Mouse (Mus musculus) CH12.LX (cell line): ENCODE measurements around the gene Bmp7. TPM values are rescaled to one million over a fixed set of nuclear protein-coding genes. Genes with fewer than 3 reads are reported as not detected.

Experiments
- DNase-seq: peaks from one replicate; pipeline ENCODE4 v3.0.0-alpha.2; 2013; ENCODE audit errors: extremely low read depth
- H3K27ac ChIP-seq: 2 replicates; pipeline ENCODE4 v1.5.1; 2012; ENCODE audit warnings: low read depth, mild to moderate bottlenecking, control low read depth, moderate library complexity; ENCODE audit not compliant: insufficient read depth
- H3K27me3 ChIP-seq: replicated peaks from 2 replicates; pipeline ENCODE3; 2012; ENCODE audit warnings: inconsistent platforms
- H3K36me3 ChIP-seq, 2 experiments: replicated peaks in 1 of 2; 2 replicates each; pipeline versions ENCODE3 to v1.6.1; 2012; ENCODE audit warnings: inconsistent platforms in 1 of 2, low read length in 1 of 2, mild to moderate bottlenecking in 1 of 2, mixed read lengths in 1 of 2, moderate library complexity in 1 of 2; ENCODE audit not compliant: control insufficient read depth in 1 of 2, insufficient read depth in 1 of 2
- H3K4me1 ChIP-seq, 2 experiments: 2 replicates each; pipeline ENCODE4 v1.6.1; 2012; ENCODE audit warnings: inconsistent platforms in 1 of 2, moderate library complexity in 1 of 2; ENCODE audit not compliant: insufficient read depth in 2 of 2, control insufficient read depth in 1 of 2
- H3K4me2 ChIP-seq: 2 replicates; pipeline ENCODE4 v1.6.1; 2012; ENCODE audit warnings: low read depth, mild to moderate bottlenecking, control low read depth; ENCODE audit not compliant: poor library complexity, insufficient read depth, severe bottlenecking
- H3K4me3 ChIP-seq, 3 experiments: fragments of 150-350 bp in 1 of 3; sonication (generic) in 1 of 3; replicated peaks in 1 of 3; 2 replicates each; pipeline versions ENCODE3 to v1.5.1; 2011 to 2012; ENCODE audit warnings: low read depth in 2 of 3, low read length in 2 of 3, mild to moderate bottlenecking in 2 of 3, moderate library complexity in 2 of 3, control low read depth in 1 of 3, improper control_type of control experiment in 1 of 3, inconsistent platforms in 1 of 3, mixed read lengths in 1 of 3; ENCODE audit not compliant: poor library complexity in 1 of 3
- H3K79me2 ChIP-seq: replicated peaks from 2 replicates; pipeline ENCODE4 v1.6.1; 2012; ENCODE audit warnings: mild to moderate bottlenecking, moderate library complexity; ENCODE audit not compliant: control insufficient read depth, poor library complexity, insufficient read depth, severe bottlenecking; ENCODE audit errors: extremely low read depth
- H3K9ac ChIP-seq: 2 replicates; pipeline ENCODE4 v1.6.1; 2012; ENCODE audit warnings: low read depth, mild to moderate bottlenecking, control low read depth, moderate library complexity; ENCODE audit not compliant: insufficient read depth
- H3K9me3 ChIP-seq: replicated peaks from 2 replicates; pipeline ENCODE3; 2012; ENCODE audit warnings: low read length, inconsistent platforms, mixed read lengths
- CHD1 ChIP-seq: IDR thresholded peaks from 2 replicates; pipeline ENCODE4 v1.6.1; 2012; ENCODE audit warnings: low read depth, low read length, improper control_type of control experiment, inconsistent platforms
- CTCF ChIP-seq, 2 experiments: IDR thresholded peaks in 1 of 2; conservative IDR thresholded peaks in 1 of 2; 2 replicates each; pipeline ENCODE4 v1.5.1; 2011 to 2012; ENCODE audit warnings: low read depth in 2 of 2, low read length in 2 of 2, improper control_type of control experiment in 1 of 2, inconsistent platforms in 1 of 2, mild to moderate bottlenecking in 1 of 2, moderate library complexity in 1 of 2
- E2F4 ChIP-seq: IDR thresholded peaks from 2 replicates; pipeline ENCODE4 v1.6.1; 2011; ENCODE audit warnings: low read depth, low read length, improper control_type of control experiment; ENCODE audit not compliant: insufficient replicate concordance
- GABPA ChIP-seq: IDR thresholded peaks from 2 replicates; pipeline ENCODE4 v1.6.1; 2012; ENCODE audit warnings: low read depth, low read length, improper control_type of control experiment, inconsistent platforms; ENCODE audit not compliant: insufficient replicate concordance
- HCFC1 ChIP-seq: IDR thresholded peaks from 2 replicates; pipeline ENCODE4 v1.6.1; 2012; ENCODE audit warnings: low read depth, mild to moderate bottlenecking, inconsistent platforms, low read length, improper control_type of control experiment
- JUN ChIP-seq: IDR thresholded peaks from 2 replicates; pipeline ENCODE4 v1.6.1; 2011; ENCODE audit warnings: low read depth, mild to moderate bottlenecking, low read length, improper control_type of control experiment, moderate library complexity; ENCODE audit not compliant: insufficient read depth
- JUND ChIP-seq: conservative IDR thresholded peaks from 2 replicates; pipeline ENCODE4 v1.6.1; 2011; ENCODE audit warnings: low read depth, low read length, improper control_type of control experiment
- MAFK ChIP-seq: IDR thresholded peaks from 2 replicates; pipeline ENCODE4 v1.6.1; 2011; ENCODE audit warnings: low read length, improper control_type of control experiment; ENCODE audit not compliant: insufficient replicate concordance
- MEF2A ChIP-seq: IDR thresholded peaks from 2 replicates; pipeline ENCODE4 v1.6.1; 2014; ENCODE audit warnings: low read depth, mild to moderate bottlenecking, inconsistent platforms, low read length, improper control_type of control experiment, borderline replicate concordance
- MXI1 ChIP-seq: IDR thresholded peaks from 2 replicates; pipeline ENCODE4 v1.6.1; 2011; ENCODE audit warnings: mild to moderate bottlenecking, low read depth, low read length, improper control_type of control experiment
- MYC ChIP-seq: IDR thresholded peaks from 2 replicates; pipeline ENCODE4 v1.6.1; 2011; ENCODE audit warnings: low read depth, mild to moderate bottlenecking, improper control_type of control experiment, low read length
- NELFE ChIP-seq: IDR thresholded peaks from 2 replicates; pipeline ENCODE4 v1.6.1; 2011; ENCODE audit warnings: low read depth, low read length, improper control_type of control experiment
- NRF1 ChIP-seq: IDR thresholded peaks from 2 replicates; pipeline ENCODE4 v1.6.1; 2014; ENCODE audit warnings: low read depth, mild to moderate bottlenecking, inconsistent platforms, low read length, improper control_type of control experiment, moderate library complexity
- PAX5 ChIP-seq: IDR thresholded peaks from 2 replicates; pipeline ENCODE4 v1.6.1; 2012; ENCODE audit warnings: low read length, inconsistent platforms, mixed read lengths
- POLR2A ChIP-seq: IDR thresholded peaks from 2 replicates; pipeline ENCODE4 v1.6.1; 2011; ENCODE audit warnings: low read depth, mild to moderate bottlenecking, improper control_type of control experiment, low read length
- RAD21 ChIP-seq: IDR thresholded peaks from 2 replicates; pipeline ENCODE4 v1.6.1; 2011; ENCODE audit warnings: low read depth, mild to moderate bottlenecking, low read length, improper control_type of control experiment, moderate library complexity
- RCOR1 ChIP-seq: conservative IDR thresholded peaks from 2 replicates; pipeline ENCODE4 v1.6.1; 2012; ENCODE audit warnings: low read depth, mild to moderate bottlenecking, inconsistent platforms, low read length, improper control_type of control experiment
- SMC3 ChIP-seq: IDR thresholded peaks from 2 replicates; pipeline ENCODE4 v1.6.1; 2011; ENCODE audit warnings: low read depth, low read length, improper control_type of control experiment
- TBP ChIP-seq: conservative IDR thresholded peaks from 2 replicates; pipeline ENCODE4 v1.6.1; 2011; ENCODE audit warnings: low read depth, low read length, improper control_type of control experiment
- TCF12 ChIP-seq: IDR thresholded peaks from 2 replicates; pipeline ENCODE4 v1.6.1; 2014; ENCODE audit warnings: low read depth, mild to moderate bottlenecking, inconsistent platforms, low read length, improper control_type of control experiment
- UBTF ChIP-seq: IDR thresholded peaks from 2 replicates; pipeline ENCODE4 v1.6.1; 2012; ENCODE audit warnings: low read depth, mild to moderate bottlenecking, inconsistent platforms, low read length, improper control_type of control experiment, moderate library complexity
- USF1 ChIP-seq: IDR thresholded peaks from 2 replicates; pipeline ENCODE4 v1.6.1; 2014; ENCODE audit warnings: low read depth, mild to moderate bottlenecking, inconsistent platforms, low read length, improper control_type of control experiment
- ZC3H11A ChIP-seq: IDR thresholded peaks from 2 replicates; pipeline ENCODE4 v1.6.1; 2012; ENCODE audit warnings: low read depth, mild to moderate bottlenecking, inconsistent platforms, low read length, improper control_type of control experiment
- ZMIZ1 ChIP-seq: IDR thresholded peaks from 2 replicates; pipeline ENCODE4 v1.6.1; 2012; ENCODE audit warnings: low read depth, mild to moderate bottlenecking, inconsistent platforms, low read length, improper control_type of control experiment
- ZNF384 ChIP-seq: IDR thresholded peaks from 2 replicates; pipeline ENCODE4 v1.6.1; 2012; ENCODE audit warnings: low read depth, low read length, improper control_type of control experiment, inconsistent platforms
- dilution Hi-C: fragments of 300-500 bp; cut with MboI; formaldehyde crosslinking; loops from 2 replicates; pipeline ENCODE4 v1.14.3; 2020; ENCODE audit warnings: low sequenced_read_pairs; ENCODE audit not compliant: extremely low pct_unique_long_range_greater_than_20kb, extremely low pct_ligation_motif_present
- in situ Hi-C: fragments of 300-500 bp; cut with MboI; formaldehyde crosslinking; loops from 3 replicates; pipeline ENCODE4 v1.14.3; 2019; ENCODE audit warnings: low sequenced_read_pairs, low pct_ligation_motif_present, low pct_unique_long_range_greater_than_20kb, mixed read lengths
- polyA plus RNA-seq: library from polyadenylated mRNA; unstranded; fragments of >175 nt; gene quantifications from 2 replicates; pipeline ENCODE4 v1.2.1, GENCODE M21; 2012; ENCODE audit warnings: low read depth; ENCODE audit not compliant: insufficient read length
- total RNA-seq, 2 experiments: library from RNA; depleted of rRNA; stranded (reverse); fragments of 300-350 nt in 1 of 2; fragments of >200 nt in 1 of 2; gene quantifications; 2 replicates each; pipeline ENCODE4 v1.2.3; 2012 to 2014

The Bmp7 gene
- total and polyA plus RNA-seq, 3 experiments = 0.16 to 0.51 (median 0.47) TPM

GRCm38 (mm10) chr2:172909463-172909862 lies 30.7 kb downstream of the Bmp7 start:
- peaks cover 0 to 2% of the 10 kb centered on the region in 2 experiments; a peak in 1 of 4 replicates for H3K4me1 ChIP-seq
- no peaks in the 10 kb centered on the region for H3K36me3 ChIP-seq
- H3K27ac ChIP-seq = no peak overlapping the region
- H3K79me2 ChIP-seq = no peaks in the 10 kb centered on the region
- in situ Hi-C loops = no loop called here
- dilution Hi-C loops = no loop called here
- TF ChIP-seq JUN = no peak
- TF ChIP-seq PAX5 = no peak
- no peak for TF ChIP-seq MXI1
- no peak for TF ChIP-seq TBP
- TF ChIP-seq ZC3H11A = no peak
- no peak for TF ChIP-seq CHD1
- TF ChIP-seq SMC3 = no peak
- TF ChIP-seq USF1 = no peak
- TF ChIP-seq UBTF = no peak
- no peak for TF ChIP-seq MYC
- H3K4me3 ChIP-seq = no peak overlapping the region
- DNase-seq = no peak
- H3K4me2 ChIP-seq = no peak overlapping the region
- H3K9me3 ChIP-seq = no peaks in the 10 kb centered on the region
- H3K9ac ChIP-seq = no peak overlapping the region
- peaks cover 1% of the 10 kb centered on the region for H3K27me3 ChIP-seq

GRCm38 (mm10) chr2:172906146-172906545 lies 34.0 kb downstream of the Bmp7 start:
- Histone ChIP-seq H3K27me3 (peaks cover 1% of the 10 kb centered on the region), H3K4me1 (peaks cover 0 to 15% of the 10 kb centered on the region in 2 experiments; a peak in 3 of 4 replicates), H3K9ac (no peak overlapping the region), H3K4me3 (no peak overlapping the region), H3K9me3 (no peaks in the 10 kb centered on the region), H3K27ac (no peak overlapping the region), H3K79me2 (no peaks in the 10 kb centered on the region), H3K4me2 (no peak overlapping the region), H3K36me3 (no peaks in the 10 kb centered on the region)
- in situ Hi-C loops (no loop called here), dilution Hi-C loops (no loop called here)
- TF ChIP-seq TCF12 = no peak
- TF ChIP-seq ZNF384 = no peak
- TF ChIP-seq E2F4 = no peak
- TF ChIP-seq NRF1 = no peak
- no peak for TF ChIP-seq ZC3H11A
- no peak for TF ChIP-seq HCFC1
- TF ChIP-seq UBTF = no peak
- no peak for TF ChIP-seq MAFK
- TF ChIP-seq ZMIZ1 = no peak
- TF ChIP-seq MEF2A = no peak
- TF ChIP-seq POLR2A = no peak
- no peak for TF ChIP-seq GABPA
- no peak for TF ChIP-seq CTCF (conservative IDR thresholded peaks at IDR 0.05 in 1 of 2, IDR thresholded peaks at IDR 0.05 in 1 of 2; ENCODE audit: low read depth in 2 of 2, low read length in 2 of 2)
- no peak for TF ChIP-seq RCOR1
- TF ChIP-seq JUN = no peak
- no peak for TF ChIP-seq RAD21
- no peak for TF ChIP-seq NELFE
- TF ChIP-seq JUND = no peak
- DNase-seq = no peak
